8 mouse cellular contexts compared by ENCODE assay signal in the genomic region with DNA sequence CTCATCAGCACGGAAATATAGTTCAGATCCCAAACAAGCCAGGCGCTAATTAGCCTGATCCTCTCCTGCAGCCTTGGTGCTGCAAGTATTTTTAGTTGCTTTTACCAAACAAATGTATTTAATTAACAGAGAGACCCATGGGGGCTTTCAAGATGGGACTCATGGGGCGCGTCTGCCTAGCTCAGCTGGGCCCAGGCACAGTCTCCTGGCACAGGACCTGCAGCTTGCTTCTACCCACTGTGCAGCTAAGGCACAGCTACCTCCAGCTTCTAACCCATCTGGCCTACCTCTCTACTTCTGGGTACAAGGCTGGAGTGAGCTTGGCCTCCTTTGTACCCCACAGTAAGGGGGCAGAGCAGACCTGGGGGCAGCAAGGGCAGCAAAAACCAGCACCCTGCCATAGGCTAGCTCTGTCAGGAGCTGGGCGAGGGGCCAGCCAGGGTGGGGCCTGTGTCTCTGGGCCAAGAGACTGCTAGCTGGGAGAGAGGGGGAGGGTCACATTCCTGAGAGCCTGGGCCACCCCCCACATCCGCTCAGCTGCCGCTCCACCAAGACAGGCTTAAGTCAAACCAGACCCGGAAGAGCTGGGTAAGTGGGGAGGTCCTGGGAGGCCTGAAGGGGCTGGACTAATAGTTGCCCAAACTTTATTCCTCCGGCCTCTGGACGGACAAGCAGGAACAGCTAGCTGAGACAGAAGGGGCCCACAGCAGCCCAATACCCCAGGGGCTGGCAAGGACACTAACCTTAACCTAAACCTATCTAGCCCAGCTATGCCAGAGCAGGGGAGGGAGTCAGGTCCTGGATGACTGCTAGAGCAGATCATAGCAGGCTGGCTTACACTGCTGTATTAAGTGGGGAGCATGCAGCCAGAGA. TPM values are rescaled to one million over a fixed set of nuclear protein-coding genes. Genes with fewer than 3 reads are reported as not detected.
A peak's percentile ranks its signal among the peaks of the same experiment; 100 is the strongest.
DNase-seq lines count a peak whose midpoint lies in the region; ATAC-seq lines count a peak whose summit lies in the region.

No protein-coding gene starts in this region.

- H3K4me3 ChIP-seq in forebrain, embryonic 15.5 days = no peak overlapping the region
- H3K4me3 ChIP-seq in midbrain, embryonic 11.5 days (ENCODE audit: low read depth, low read length) = no peak overlapping the region

- peaks cover 41% of the 10 kb centered on the region for H3K36me3 ChIP-seq in forebrain, embryonic 15.5 days
- peaks cover 23% of the 10 kb centered on the region for H3K36me3 ChIP-seq in midbrain, embryonic 11.5 days (ENCODE audit: control insufficient read depth, insufficient read depth, low read length)

- WGBS in forebrain, embryonic 15.5 days = 32% methylated on average over 10 of the region's 10 CpGs
- 38% methylated on average over 10 of the region's 10 CpGs for WGBS in midbrain, embryonic 11.5 days

- peaks cover 21% of the 10 kb centered on the region for H3K4me1 ChIP-seq in forebrain, embryonic 15.5 days
- peaks cover 12% of the 10 kb centered on the region for H3K4me1 ChIP-seq in midbrain, embryonic 11.5 days (ENCODE audit: control insufficient read depth, insufficient read depth, low read length)

- peak; percentile 45 for ATAC-seq in forebrain, embryonic 15.5 days (replicated peaks)
- peak; percentile 52; the same call in 1 of the 2 replicates for ATAC-seq in midbrain, embryonic 11.5 days (ENCODE audit: low FRiP score)

- H3K27me3 ChIP-seq in forebrain, embryonic 15.5 days = no peaks in the 10 kb centered on the region
- H3K27me3 ChIP-seq in midbrain, embryonic 11.5 days (ENCODE audit: control insufficient read depth, insufficient read depth, low read length) = no peaks in the 10 kb centered on the region

- peak; percentile 37 for DNase-seq in CD4-positive, CD25-positive, alpha-beta regulatory T cell, adult 2 months (ENCODE audit: low read depth, low spot score)
- peak; percentile 44 for DNase-seq in T-cell, adult 2 months (ENCODE audit: low spot score)
- peak; percentile 96 for DNase-seq in heart, postnatal 4 days
- DNase-seq in kidney, postnatal 4 days = peak; percentile 93 to 96
- no peak for DNase-seq in midbrain, embryonic 11.5 days (ENCODE audit: low spot score, missing footprints)
- DNase-seq in testis, postnatal 10 days (ENCODE audit: low spot score) = peak; percentile 92
- no peak for DNase-seq in layer of hippocampus, postnatal 36 days

- H3K4me2 ChIP-seq in forebrain, embryonic 15.5 days (replicated peaks) = no peak overlapping the region
- no peak overlapping the region for H3K4me2 ChIP-seq in midbrain, embryonic 11.5 days

- peak overlapping the region; percentile 53 for H3K27ac ChIP-seq in forebrain, embryonic 15.5 days (replicated peaks)
- no peak overlapping the region for H3K27ac ChIP-seq in midbrain, embryonic 11.5 days (ENCODE audit: low read depth, low read length)

- no peak overlapping the region for H3K9ac ChIP-seq in forebrain, embryonic 15.5 days (replicated peaks)
- no peak overlapping the region for H3K9ac ChIP-seq in midbrain, embryonic 11.5 days (ENCODE audit: low read length)

- H3K9me3 ChIP-seq in forebrain, embryonic 15.5 days = no peaks in the 10 kb centered on the region
- H3K9me3 ChIP-seq in midbrain, embryonic 11.5 days (ENCODE audit: control insufficient read depth, low read length) = no peaks in the 10 kb centered on the region

RNA-seq across cellular contexts. Expression of a gene that starts 17.6 kb away (rescaled TPM):
- 39.5 and 45.7 TPM in 2 replicates for polyA plus RNA-seq in forebrain, embryonic 15.5 days (2015; fragmentation: Nextera tagmentation; extraction: Ambion mirVana)
- total RNA-seq in heart, postnatal 4 days (2021) = 10 to 100 TPM; 37.6 to 39.7 TPM
- polyA plus RNA-seq in midbrain, embryonic 11.5 days (2014; fragmentation: Nextera tagmentation; extraction: Ambion mirVana) = 24.5 and 29.1 TPM in 2 replicates
- total RNA-seq in layer of hippocampus, postnatal 36 days (2021) = 100 to 1,000 TPM; 111 to 112 TPM

Comparison
In these comparisons a context has a peak if more than half of its experiments do, and no peak if none do; other contexts are left out.
1. DNase-seq: peak in CD4-positive, CD25-positive, alpha-beta regulatory T cell, adult 2 months (single experiment), T-cell, adult 2 months (single experiment), heart, postnatal 4 days (single experiment), kidney, postnatal 4 days (2 of 2) and testis, postnatal 10 days (single experiment); none in midbrain, embryonic 11.5 days (single experiment) and layer of hippocampus, postnatal 36 days (0 of 2).